Mouse (Mus musculus) layer of hippocampus, adult 8-10 months (tissue): ENCODE data around the gene Itgb3. TPM values are rescaled to one million over a fixed set of nuclear protein-coding genes. Genes with fewer than 3 reads are reported as not detected.
"Not testable (repeated sequence)": the region's sequence is repeated elsewhere in the genome, so short reads cannot be mapped to it uniquely, and the experiment has no call there.

Source experiments
- DNase-seq, 2 experiments: peaks; one replicate each; pipeline ENCODE4 v3.0.0; 2022; ENCODE audit warnings: low spot score in 2 of 2
- total RNA-seq, 4 experiments: library from RNA; stranded (reverse); gene quantifications; 2 replicates each; pipeline ENCODE4 v1.2.4; 2022

Gene Itgb3
- 1 to 10 TPM; 1.4 to 4.7 (median 3.1) TPM for total RNA-seq

- peak in 1 of 2 experiments; percentile 17 for DNase-seq
Measured at GRCm38 (mm10) chr11:104607491-104608245, at the start of gene Itgb3. Itgb3 (plus strand) TSS chr11:104608000.

- DNase-seq, result no peak
Measured at GRCm38 (mm10) chr11:104558065-104558464, 49.7 kb upstream of the Itgb3 start.

- no peak for DNase-seq
Measured at GRCm38 (mm10) chr11:104558651-104559403, 49.0 kb upstream of the Itgb3 start.

GRCm38 (mm10) chr11:104560971-104561370 is 46.8 kb upstream of the Itgb3 start:
- DNase-seq, result no peak

GRCm38 (mm10) chr11:104563496-104563895 is 44.3 kb upstream of the Itgb3 start:
- no peak for DNase-seq

- no peak for DNase-seq
Measured at GRCm38 (mm10) chr11:104565172-104565571, 42.6 kb upstream of the Itgb3 start.

- DNase-seq, result no peak
Measured at GRCm38 (mm10) chr11:104566097-104566496, 41.7 kb upstream of the Itgb3 start.

GRCm38 (mm10) chr11:104566796-104567195 is 41.0 kb upstream of the Itgb3 start:
- DNase-seq, result no peak

- no peak for DNase-seq
Measured at GRCm38 (mm10) chr11:104567736-104568135, 40.1 kb upstream of the Itgb3 start.

GRCm38 (mm10) chr11:104568326-104568725 is 39.5 kb upstream of the Itgb3 start:
- DNase-seq, result no peak

- not testable (repeated sequence) for DNase-seq
Measured at GRCm38 (mm10) chr11:104570515-104570914, 37.3 kb upstream of the Itgb3 start.

- DNase-seq, result peak in 1 of 2 experiments; percentile 23
Measured at GRCm38 (mm10) chr11:104571373-104571772, 36.4 kb upstream of the Itgb3 start.

- DNase-seq, result no peak
Measured at GRCm38 (mm10) chr11:104572091-104572490, 35.7 kb upstream of the Itgb3 start.

GRCm38 (mm10) chr11:104572566-104572965 is 35.2 kb upstream of the Itgb3 start:
- no peak for DNase-seq

- DNase-seq, result no peak
Measured at GRCm38 (mm10) chr11:104576772-104577612, 30.8 kb upstream of the Itgb3 start.

GRCm38 (mm10) chr11:104578074-104578473 is 29.7 kb upstream of the Itgb3 start:
- no peak for DNase-seq

- no peak for DNase-seq
Measured at GRCm38 (mm10) chr11:104579084-104579483, 28.7 kb upstream of the Itgb3 start.

GRCm38 (mm10) chr11:104579575-104579974 is 28.2 kb upstream of the Itgb3 start:
- DNase-seq, result no peak

- no peak for DNase-seq
Measured at GRCm38 (mm10) chr11:104580091-104580490, 27.7 kb upstream of the Itgb3 start.

- DNase-seq, result peak; percentile 50 to 70
Measured at GRCm38 (mm10) chr11:104580606-104581005, 27.2 kb upstream of the Itgb3 start.

GRCm38 (mm10) chr11:104581446-104582307 is 26.1 kb upstream of the Itgb3 start:
- DNase-seq, result no peak
